Mouse (Mus musculus): Measurements from ENCODE around the gene Pbx4.

The Pbx4 gene

GRCm38 (mm10) chr8:69901484-69902162 is 69.3 kb downstream of the Pbx4 start:
- DNase-seq: peak; percentile 94

GRCm38 (mm10) chr8:69902163-69903062 is 70.1 kb downstream of the Pbx4 start, which contains the start of the genes Tssk6, Ndufa13 and Yjefn3:
TSS of gene Tssk6 (plus strand) at chr8:69902184.
TSS of gene Ndufa13 (minus strand) at chr8:69902558.
TSS of gene Yjefn3 (minus strand) at chr8:69902712.
- peak; percentile 41 for DNase-seq

- DNase-seq: peak; percentile 99
Measured at GRCm38 (mm10) chr8:69903063-69903542, 70.8 kb downstream of the Pbx4 start.

- no peak for DNase-seq
Measured at GRCm38 (mm10) chr8:69904096-69904495, 71.8 kb downstream of the Pbx4 start.

- no peak for DNase-seq
Measured at GRCm38 (mm10) chr8:69906260-69906659, 74.0 kb downstream of the Pbx4 start.

- DNase-seq: no peak
Measured at GRCm38 (mm10) chr8:69907106-69907505, 74.8 kb downstream of the Pbx4 start.

- no peak for DNase-seq
Measured at GRCm38 (mm10) chr8:69911917-69912316, 79.6 kb downstream of the Pbx4 start.

GRCm38 (mm10) chr8:69912478-69913074 is 80.3 kb downstream of the Pbx4 start:
- DNase-seq: no peak

- no peak for DNase-seq
Measured at GRCm38 (mm10) chr8:69914526-69914925, 82.2 kb downstream of the Pbx4 start.

GRCm38 (mm10) chr8:69915748-69916147 is 83.5 kb downstream of the Pbx4 start:
- DNase-seq: no peak

- no peak for DNase-seq
Measured at GRCm38 (mm10) chr8:69918506-69918905, 86.2 kb downstream of the Pbx4 start.

GRCm38 (mm10) chr8:69919010-69919409 is 86.7 kb downstream of the Pbx4 start:
- DNase-seq: peak; percentile 65

- DNase-seq: no peak
Measured at GRCm38 (mm10) chr8:69919876-69920662, 87.8 kb downstream of the Pbx4 start.

GRCm38 (mm10) chr8:69921141-69921540 is 88.8 kb downstream of the Pbx4 start:
- DNase-seq: no peak
